Comparison of ENCODE assay signal across 27 mouse cellular contexts in the genomic region with DNA sequence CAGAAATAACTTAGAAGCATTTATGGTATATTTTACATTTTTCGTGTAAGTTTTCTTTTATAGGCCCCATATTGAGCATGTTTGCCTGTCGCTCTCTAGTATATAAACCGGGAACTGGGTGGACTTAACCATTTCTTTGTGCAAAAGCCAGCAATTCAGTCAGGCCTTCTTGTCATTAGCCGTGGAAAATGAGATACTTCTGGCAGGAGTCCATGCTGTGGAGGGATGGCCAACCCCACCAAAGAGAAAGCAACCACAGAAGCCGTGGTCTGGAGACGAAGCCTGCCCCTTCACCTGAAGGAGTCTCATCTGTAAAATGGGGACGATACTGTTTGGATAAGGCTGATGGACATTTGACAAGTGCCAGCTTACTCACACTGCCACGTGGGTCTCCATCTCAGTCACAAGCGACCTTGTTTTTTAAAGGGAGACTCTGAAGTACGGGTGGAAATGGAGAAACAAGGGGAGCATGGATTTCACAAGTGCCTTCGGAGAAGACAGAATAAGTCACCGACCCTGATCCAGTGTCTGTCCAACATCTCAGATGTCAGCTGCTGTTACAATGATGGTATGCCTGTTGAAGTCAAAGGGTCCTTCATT. TPM values are rescaled to one million over a fixed set of nuclear protein-coding genes. Genes with fewer than 3 reads are reported as not detected.
DNase-seq lines count a peak whose midpoint lies in the region; ATAC-seq and TF ChIP-seq lines count a peak whose summit lies in the region.
"Had no signal": no experiment of that assay in that cellular context is flagged by ENCODE, and none has a peak within 500 bp of the region (broad histone marks: within the 10 kb centered on the region; RNA-seq: fewer than 3 reads in every experiment).

No protein-coding gene starts in this region.

- no peak for TF ChIP-seq EP300 in liver, postnatal 0 days (IDR thresholded peaks at IDR 0.05; ENCODE audit: low read depth)

- no peaks in the 10 kb centered on the region for H3K36me3 ChIP-seq in heart, embryonic 15.5 days
- H3K36me3 ChIP-seq in liver, adult 2 months (ENCODE audit: control insufficient read depth, insufficient read depth, low read length) = no peaks in the 10 kb centered on the region
- H3K36me3 ChIP-seq in liver, postnatal 0 days (replicated peaks; ENCODE audit: insufficient read depth, low read length) = no peaks in the 10 kb centered on the region
- H3K36me3 ChIP-seq: forebrain, embryonic 12.5 days; liver, embryonic 13.5 days; midbrain, embryonic 12.5 days; neural tube, embryonic 12.5 days had no signal

- 62% methylated on average over 12 of the region's 12 CpGs for WGBS in heart, embryonic 15.5 days
- 54% methylated on average over 12 of the region's 12 CpGs for WGBS in liver, adult 2 months
- 74% methylated on average over 12 of the region's 12 CpGs for WGBS in liver, postnatal 0 days (ENCODE audit: insufficient replicate concordance)

- no peak for TF ChIP-seq CTCF in liver, adult 2 months (IDR thresholded peaks at IDR 0.05; ENCODE audit: low read depth, low read length)
- no peak for TF ChIP-seq CTCF in liver, postnatal 0 days (IDR thresholded peaks at IDR 0.05; ENCODE audit: low read depth)

- H3K4me3 ChIP-seq in heart, embryonic 15.5 days = no peak overlapping the region
- no peak overlapping the region for H3K4me3 ChIP-seq in liver, adult 2 months (ENCODE audit: insufficient read depth, low read depth, low read length)
- H3K4me3 ChIP-seq in liver, postnatal 0 days (ENCODE audit: low read depth, low read length) = no peak overlapping the region
- H3K4me3 ChIP-seq: forebrain, embryonic 12.5 days; liver, embryonic 13.5 days; midbrain, embryonic 12.5 days; myocyte; neural tube, embryonic 12.5 days had no signal

- H3K9me3 ChIP-seq in heart, embryonic 15.5 days (replicated peaks) = no peaks in the 10 kb centered on the region
- no peaks in the 10 kb centered on the region for H3K9me3 ChIP-seq in liver, postnatal 0 days (ENCODE audit: low read length)
- H3K9me3 ChIP-seq: forebrain, embryonic 12.5 days; liver, embryonic 13.5 days; megakaryocyte, embryonic 14.5 days; midbrain, embryonic 12.5 days; neural tube, embryonic 12.5 days had no signal

- H3K79me2 ChIP-seq in liver, adult 2 months (ENCODE audit: control insufficient read depth, insufficient read depth, low read length) = peaks cover 12% of the 10 kb centered on the region; the same call in 1 of the 2 replicates

- no peak for TF ChIP-seq POLR2A in liver, adult 2 months (IDR thresholded peaks at IDR 0.05; ENCODE audit: extremely low read depth, insufficient read depth, low read length)

- no peaks in the 10 kb centered on the region for H3K27me3 ChIP-seq in heart, embryonic 15.5 days
- H3K27me3 ChIP-seq in liver, adult 2 months (ENCODE audit: control insufficient read depth, insufficient read depth, low read length) = no peaks in the 10 kb centered on the region
- no peaks in the 10 kb centered on the region for H3K27me3 ChIP-seq in liver, postnatal 0 days (ENCODE audit: insufficient read depth, low read length)
- H3K27me3 ChIP-seq: forebrain, embryonic 12.5 days; liver, embryonic 13.5 days; megakaryocyte, embryonic 14.5 days; midbrain, embryonic 12.5 days; neural tube, embryonic 12.5 days had no signal

- 0 out of 2 replicates have a peak overlapping the region, but pooled peaks have one; percentile 13 for H3K27ac ChIP-seq in heart, embryonic 15.5 days
- H3K27ac ChIP-seq in liver, adult 2 months (replicated peaks; ENCODE audit: insufficient read depth, low read depth, low read length) = no peak overlapping the region
- H3K27ac ChIP-seq in liver, postnatal 0 days (ENCODE audit: low read depth) = no peak overlapping the region
- H3K27ac ChIP-seq: forebrain, embryonic 12.5 days; liver, embryonic 13.5 days; midbrain, embryonic 12.5 days; neural tube, embryonic 12.5 days had no signal

- H3K4me1 ChIP-seq in heart, embryonic 15.5 days (replicated peaks) = peaks cover 58% of the 10 kb centered on the region
- H3K4me1 ChIP-seq in liver, adult 2 months (ENCODE audit: control insufficient read depth, insufficient read depth, low read length) = peaks cover 41% of the 10 kb centered on the region
- peaks cover 45% of the 10 kb centered on the region for H3K4me1 ChIP-seq in liver, postnatal 0 days (ENCODE audit: insufficient read depth)

- no peak for ATAC-seq in cerebellum, adult (ENCODE audit: insufficient number of reproducible peaks, low FRiP score, low TSS enrichment)
- ATAC-seq in heart, embryonic 15.5 days (replicated peaks; ENCODE audit: insufficient number of reproducible peaks, insufficient read depth, low FRiP score, low read depth) = no peak
- no peak for ATAC-seq in liver, postnatal 0 days
- ATAC-seq: forebrain, postnatal 0 days; intestine, embryonic 16.5 days had no signal

- no peak overlapping the region for H3K9ac ChIP-seq in heart, embryonic 15.5 days
- H3K9ac ChIP-seq in liver, adult 2 months (ENCODE audit: low read depth, low read length) = no peak overlapping the region
- no peak overlapping the region for H3K9ac ChIP-seq in liver, postnatal 0 days (replicated peaks)
- H3K9ac ChIP-seq: forebrain, embryonic 12.5 days; forebrain, postnatal 0 days; liver, embryonic 13.5 days; midbrain, embryonic 12.5 days; neural tube, embryonic 12.5 days had no signal

- H3K4me2 ChIP-seq in heart, embryonic 15.5 days = no peak overlapping the region
- no peak overlapping the region for H3K4me2 ChIP-seq in liver, postnatal 0 days (ENCODE audit: low read depth, low read length)
- H3K4me2 ChIP-seq: forebrain, embryonic 12.5 days; heart, embryonic 11.5 days; liver, embryonic 13.5 days; midbrain, embryonic 12.5 days; neural tube, embryonic 12.5 days had no signal

- peak; percentile 49 to 55 for DNase-seq in cerebellum, postnatal 10 days
- DNase-seq in heart, adult 18-20 months = no peak
- DNase-seq in liver, adult 2 months (ENCODE audit: extremely low read depth, low read depth, low spot score) = peak; percentile 32
- DNase-seq in liver, postnatal 0 days = no peak
- DNase-seq: B cell, adult 2 months; cerebellum, adult 9-11 months; forebrain, postnatal 0 days; gastrocnemius, postnatal 10 days; kidney, adult 9 months; layer of hippocampus, postnatal 36 days; left cerebral cortex, postnatal 4 days; liver, embryonic 13.5 days; lung, adult 2 months; lung, postnatal 4 days; right cerebral cortex, adult 18-20 months; spleen, adult 18-20 months; thymus, adult 18-20 months; thymus, postnatal 25 days had no signal

RNA-seq across cellular contexts. Expression of gene Spred2, which starts 37.7 kb away (rescaled TPM):
- 4.6 and 5.3 TPM in 2 replicates for polyA plus RNA-seq in heart, embryonic 15.5 days (2015; fragmentation: Nextera tagmentation; extraction: Ambion mirVana)
- 10 to 100 TPM; 18.0 to 20.7 TPM for total RNA-seq in heart, adult 18-20 months (2021)
- 3.1 and 3.8 TPM in 2 replicates for total RNA-seq in liver, adult 2 months (2014; rRNA removed)
- polyA plus RNA-seq in liver, adult 2 months (2012; rRNA removed) = 4.8 and 5.2 TPM in 2 replicates
- polyA plus RNA-seq in liver, postnatal 0 days (2015; fragmentation: Nextera tagmentation; extraction: Ambion mirVana) = 1.3 and 1.4 TPM in 2 replicates

Comparison
In these comparisons a context has a peak if more than half of its experiments do, and no peak if none do; other contexts are left out.
1. DNase-seq: peak in cerebellum, postnatal 10 days (2 of 2) and liver, adult 2 months (single experiment); none in heart, adult 18-20 months (0 of 2) and liver, postnatal 0 days (single experiment).